Mouse (Mus musculus): ENCODE results near the gene Fbxl18.

GRCm38 (mm10) chr5:142817524-142818434 lies 77.4 kb downstream of the Fbxl18 start, which contains the start of gene Tnrc18:
- TF ChIP-seq CTCF (IDR thresholded peaks at IDR 0.05), result no peak
- TF ChIP-seq POLR2A (IDR thresholded peaks at IDR 0.05; ENCODE audit: insufficient read depth, low read depth, low read length), result peak; percentile 98
